Mouse (Mus musculus) embryonic fibroblast, embryonic 13.5 days (primary cell): ENCODE results near the gene Tmem242.

ENCODE experiments used
- CTCF ChIP-seq: IDR thresholded peaks from 2 replicates; pipeline ENCODE4 v1.5.1; 2011; ENCODE audit warnings: mild to moderate bottlenecking, control low read depth, low read length, moderate library complexity, borderline replicate concordance; ENCODE audit not compliant: insufficient read depth
- POLR2A ChIP-seq: IDR thresholded peaks from 2 replicates; pipeline ENCODE4 v1.6.1; 2011; ENCODE audit warnings: low read depth, mild to moderate bottlenecking, control low read depth, low read length, moderate library complexity

DNA sequence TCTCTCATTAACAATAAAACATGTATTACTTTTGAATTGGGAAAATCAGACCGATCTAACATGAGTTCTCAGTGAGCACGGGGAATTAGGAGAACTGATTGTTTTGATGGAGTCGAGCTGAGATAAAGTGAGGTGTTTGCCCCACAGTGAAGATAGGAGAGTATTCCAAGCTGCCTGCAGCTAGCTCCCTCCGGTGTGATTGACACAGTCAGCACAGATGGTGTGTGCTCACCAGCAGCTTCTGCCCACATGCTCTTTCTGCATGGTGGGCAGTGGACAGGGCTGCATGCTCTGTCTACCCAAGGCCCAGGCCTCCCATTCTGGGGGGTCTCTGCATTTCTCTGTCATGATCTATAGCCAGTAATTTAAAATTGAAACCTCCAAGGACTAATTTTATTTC is 13.6 kb upstream of the Tmem242 start:
- TF ChIP-seq POLR2A: no peak
- no peak for TF ChIP-seq CTCF
